Mouse (Mus musculus) midbrain, embryonic 12.5 days (tissue): ENCODE results near the gene 4930455H04Rik. TPM values are rescaled to one million over a fixed set of nuclear protein-coding genes. Genes with fewer than 3 reads are reported as not detected.

Experiments used
- ATAC-seq: fragments of 200-750 bp; cut with Nextera tagmentation; 2 replicates; pipeline ENCODE4 v1.8.0; 2017; ENCODE audit warnings: low read depth, moderate TSS enrichment, moderate library complexity; ENCODE audit not compliant: low FRiP score
- H3K27ac ChIP-seq: fragments of 300-500 bp; sonication (generic); replicated peaks from 2 replicates; pipeline ENCODE4 v1.5.1; 2016; ENCODE audit warnings: mild to moderate bottlenecking
- H3K27me3 ChIP-seq: fragments of 300-500 bp; sonication (generic); 2 replicates; pipeline ENCODE4 v1.6.1; 2016; ENCODE audit warnings: mild to moderate bottlenecking
- H3K36me3 ChIP-seq: fragments of 300-500 bp; sonication (generic); 2 replicates; pipeline ENCODE4 v1.6.1; 2016
- H3K4me1 ChIP-seq: fragments of 300-500 bp; sonication (generic); 2 replicates; pipeline ENCODE4 v1.6.1; 2016
- H3K4me2 ChIP-seq: fragments of 300-500 bp; sonication (generic); replicated peaks from 2 replicates; pipeline ENCODE4 v1.6.1; 2016; ENCODE audit warnings: mild to moderate bottlenecking, moderate library complexity
- H3K4me3 ChIP-seq: fragments of 300-500 bp; sonication (generic); 2 replicates; pipeline ENCODE4 v1.5.1; 2016; ENCODE audit warnings: mild to moderate bottlenecking
- H3K9ac ChIP-seq: fragments of 300-500 bp; sonication (generic); replicated peaks from 2 replicates; pipeline ENCODE4 v1.6.1; 2016; ENCODE audit warnings: mild to moderate bottlenecking, moderate library complexity
- H3K9me3 ChIP-seq: fragments of 300-500 bp; sonication (generic); 2 replicates; pipeline ENCODE4 v1.6.1; 2016; ENCODE audit warnings: mild to moderate bottlenecking
- WGBS: fragments of 180-500 bp; shearing (Covaris S2); methylation state at CpG from one replicate; pipeline ENCODE4 v1.1.7; 2016; 5-methylcytosine and 5-hydroxymethylcytosine counted together
- polyA plus RNA-seq: library from polyadenylated mRNA; unstranded; fragments of >200 nt; fragmentation: Nextera tagmentation; extraction: Ambion mirVana; gene quantifications from 2 replicates; pipeline ENCODE4 v1.2.1, GENCODE M21; 2016

4930455H04Rik gene
- polyA plus RNA-seq, 1 experiment from 2014 or later, result not detected

- peaks cover 1% of the 10 kb centered on the region for H3K4me1 ChIP-seq
- ATAC-seq, result no peak
- H3K27ac ChIP-seq, result no peak overlapping the region
These were observed 39.3 kb downstream of the 4930455H04Rik start for GRCm38 (mm10) chr3:117007340-117007739.

DNA sequence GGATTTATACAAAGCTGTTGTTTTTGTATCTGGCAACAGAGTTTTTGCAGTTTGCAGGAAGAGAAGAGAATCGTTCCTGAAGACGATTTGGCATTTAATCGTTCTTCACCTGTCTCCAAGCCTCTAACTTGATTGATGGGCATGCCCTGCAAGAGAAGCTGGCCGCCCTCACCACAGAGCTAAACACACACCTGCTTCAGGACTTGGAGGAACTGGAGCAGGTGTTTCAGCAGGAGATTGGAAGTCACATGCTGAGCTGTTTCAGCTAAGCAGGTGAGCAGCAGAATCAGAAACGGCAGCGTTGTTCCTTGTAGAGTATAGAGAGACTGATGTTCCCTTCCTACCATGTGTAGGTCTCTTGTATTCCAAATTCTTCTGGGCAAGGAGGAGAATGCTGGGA lies 42.1 kb downstream of the 4930455H04Rik start:
- 85% methylated on average over 6 of the region's 6 CpGs for WGBS
- Histone ChIP-seq H3K4me2 (no peak overlapping the region), H3K4me3 (no peak overlapping the region), H3K9me3 (no peaks in the 10 kb centered on the region), H3K4me1 (no peaks in the 10 kb centered on the region), H3K27ac (no peak overlapping the region), H3K27me3 (no peaks in the 10 kb centered on the region), H3K9ac (no peak overlapping the region), H3K36me3 (no peaks in the 10 kb centered on the region)
- ATAC-seq, result no peak

More at GRCm38 (mm10) chr3:117007340-117007739, 39.3 kb downstream of the 4930455H04Rik start:
- Histone ChIP-seq H3K9me3 (no peaks in the 10 kb centered on the region), H3K4me3 (no peak overlapping the region), H3K36me3 (no peaks in the 10 kb centered on the region), H3K9ac (no peak overlapping the region), H3K27me3 (peaks cover 6% of the 10 kb centered on the region; the same call in 1 of the 2 replicates), H3K4me2 (no peak overlapping the region)
- 72% methylated on average over 6 of the region's 6 CpGs for WGBS

GRCm38 (mm10) chr3:117020319-117020718 lies 52.3 kb downstream of the 4930455H04Rik start:
- H3K27me3 ChIP-seq, result no peaks in the 10 kb centered on the region
- no peaks in the 10 kb centered on the region for H3K4me1 ChIP-seq
- no peak overlapping the region for H3K27ac ChIP-seq
- H3K9ac ChIP-seq, result no peak overlapping the region
- H3K9me3 ChIP-seq, result 0 out of 2 replicates have a peak, but pooled peaks cover 4% of the 10 kb centered on the region
- no peak overlapping the region for H3K4me3 ChIP-seq
- no peaks in the 10 kb centered on the region for H3K36me3 ChIP-seq
- no peak overlapping the region for H3K4me2 ChIP-seq
- ATAC-seq, result no peak
- WGBS, result 97% methylated on average over 3 of the region's 3 CpGs

DNA sequence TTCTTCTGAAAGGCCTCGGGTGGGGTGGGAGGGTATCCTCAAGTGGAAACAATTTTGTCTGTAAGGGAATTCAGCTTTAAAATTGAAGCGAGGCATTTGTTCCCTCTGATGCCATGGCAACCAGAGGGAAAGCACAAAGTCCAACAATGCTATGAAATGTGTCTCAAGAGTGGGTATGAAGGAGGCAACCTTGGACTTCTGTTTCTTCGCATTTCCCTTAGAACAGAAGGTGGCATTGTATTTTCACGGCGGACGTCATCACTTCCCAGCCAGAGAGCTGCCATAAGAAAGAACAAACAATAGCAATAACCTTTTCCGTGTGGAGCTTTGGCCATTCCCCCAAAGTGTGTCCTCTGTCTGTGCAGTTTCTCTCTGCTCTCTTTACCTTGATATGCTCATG lies 53.8 kb downstream of the 4930455H04Rik start:
- no peak overlapping the region for H3K4me3 ChIP-seq
- no peak overlapping the region for H3K4me2 ChIP-seq
- no peak overlapping the region for H3K27ac ChIP-seq
- H3K36me3 ChIP-seq, result no peaks in the 10 kb centered on the region
- 61% methylated on average over 7 of the region's 7 CpGs for WGBS
- H3K27me3 ChIP-seq, result no peaks in the 10 kb centered on the region
- H3K9ac ChIP-seq, result no peak overlapping the region
- H3K4me1 ChIP-seq, result no peaks in the 10 kb centered on the region
- 0 out of 2 replicates have a peak, but pooled peaks cover 4% of the 10 kb centered on the region for H3K9me3 ChIP-seq
- ATAC-seq, result no peak

DNA sequence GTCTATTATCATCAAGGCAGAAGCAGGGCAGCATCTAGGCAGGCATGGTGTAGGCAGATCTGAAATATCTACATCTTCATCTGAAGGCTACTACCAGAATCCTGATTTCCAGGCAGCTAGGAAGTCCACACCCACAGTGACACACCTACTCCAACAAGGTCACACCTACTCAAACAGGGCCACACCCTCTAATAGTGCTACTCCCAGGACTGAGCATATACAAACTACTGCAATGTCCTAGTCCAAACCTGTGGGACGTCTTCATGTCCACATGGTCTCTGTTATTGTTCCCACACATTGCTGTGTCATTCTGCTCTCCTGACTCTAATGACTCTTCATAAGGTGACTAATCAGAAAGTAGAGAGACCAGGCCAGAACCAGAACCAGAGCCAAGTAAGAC lies 56.0 kb downstream of the 4930455H04Rik start:
- 85% methylated on average over 1 of the region's 1 CpGs for WGBS
- Histone ChIP-seq H3K27ac (no peak overlapping the region), H3K4me2 (no peak overlapping the region), H3K36me3 (no peaks in the 10 kb centered on the region), H3K27me3 (no peaks in the 10 kb centered on the region), H3K4me1 (no peaks in the 10 kb centered on the region), H3K9ac (no peak overlapping the region), H3K9me3 (no peaks in the 10 kb centered on the region), H3K4me3 (no peak overlapping the region)
- no peak for ATAC-seq

- H3K4me2 ChIP-seq, result no peak overlapping the region
- no peak for ATAC-seq
- no peaks in the 10 kb centered on the region for H3K36me3 ChIP-seq
- H3K9ac ChIP-seq, result no peak overlapping the region
- H3K27ac ChIP-seq, result no peak overlapping the region
- no peaks in the 10 kb centered on the region for H3K4me1 ChIP-seq
- no peak overlapping the region for H3K4me3 ChIP-seq
- no peaks in the 10 kb centered on the region for H3K9me3 ChIP-seq
- H3K27me3 ChIP-seq, result no peaks in the 10 kb centered on the region
- WGBS, result 91% methylated on average over 5 of the region's 5 CpGs
These were observed 56.5 kb downstream of the 4930455H04Rik start for GRCm38 (mm10) chr3:117024557-117024956.

DNA sequence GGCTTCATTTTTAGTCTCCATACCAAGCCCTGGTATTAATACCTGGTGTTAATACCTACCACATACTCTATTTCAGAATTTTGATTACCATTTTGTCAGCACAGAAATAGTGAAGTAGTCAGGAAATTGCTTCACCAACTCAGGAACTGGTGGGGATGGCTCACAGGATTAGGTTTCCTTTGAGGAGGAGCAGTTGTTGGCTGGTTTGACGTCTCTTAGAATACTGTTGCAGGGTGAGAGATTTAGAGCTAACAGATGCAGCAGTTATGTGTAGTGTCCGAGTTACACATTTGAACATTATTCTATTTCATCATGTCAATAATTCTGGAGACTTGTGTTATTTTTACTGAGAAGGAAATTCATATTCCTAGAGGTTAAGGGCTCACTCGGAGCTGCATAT lies 57.4 kb downstream of the 4930455H04Rik start:
- Histone ChIP-seq H3K4me1 (no peaks in the 10 kb centered on the region), H3K9me3 (no peaks in the 10 kb centered on the region), H3K27ac (no peak overlapping the region), H3K4me3 (no peak overlapping the region), H3K4me2 (no peak overlapping the region), H3K27me3 (no peaks in the 10 kb centered on the region), H3K36me3 (no peaks in the 10 kb centered on the region), H3K9ac (no peak overlapping the region)
- no peak for ATAC-seq
- WGBS, result 87% methylated on average over 3 of the region's 3 CpGs

Other genes starting within 250 kb of the 4930455H04Rik start
- 16.1 and 17.0 TPM in 2 replicates for gene Agl, start 160.1 kb upstream of the 4930455H04Rik start, polyA plus RNA-seq
- gene Frrs1, start 108.8 kb upstream of the 4930455H04Rik start, polyA plus RNA-seq, result 3.9 and 5.7 TPM in 2 replicates
- 6.5 TPM in 2 replicates for gene Palmd, start 720 bp downstream of the 4930455H04Rik start, polyA plus RNA-seq